Mouse (Mus musculus) C2C12 (cell line): ENCODE data around the gene Zfp982.
"Not testable (repeated sequence)": the region's sequence is repeated elsewhere in the genome, so short reads cannot be mapped to it uniquely, and the experiment has no call there.

Experiments used
- CTCF ChIP-seq: IDR thresholded peaks from one replicate; pipeline ENCODE4 v1.5.1; 2011; ENCODE audit not compliant: control insufficient read depth, insufficient read depth, insufficient read length
- FOSL1 ChIP-seq: IDR thresholded peaks from one replicate; pipeline ENCODE4 v1.8.0; 2011; ENCODE audit warnings: mild to moderate bottlenecking, low read length; ENCODE audit not compliant: poor library complexity, insufficient read depth, severe bottlenecking
- MAX ChIP-seq: IDR thresholded peaks from one replicate; pipeline ENCODE4 v1.6.1; 2011; ENCODE audit warnings: mild to moderate bottlenecking, control low read depth

- not testable (repeated sequence) for TF ChIP-seq CTCF, MAX, FOSL1
These were observed 25.0 kb upstream of the Zfp982 start for GRCm38 (mm10) chr4:147467207-147467606.
